Mouse (Mus musculus): Measurements from ENCODE around the gene Col7a1.

- no peak for TF ChIP-seq POLR2A (IDR thresholded peaks at IDR 0.05; ENCODE audit: borderline replicate concordance, extremely low read depth, low read depth, low read length)
- TF ChIP-seq CTCF (IDR thresholded peaks at IDR 0.05; ENCODE audit: insufficient read depth, low read length): no peak
Measured at GRCm38 (mm10) chr9:108913161-108913560, 40.2 kb upstream of the Col7a1 start.

All from lung, adult 2 months (tissue).